Mouse (Mus musculus): ENCODE measurements around the gene Spata32. TPM values are rescaled to one million over a fixed set of nuclear protein-coding genes. Genes with fewer than 3 reads are reported as not detected.
"Not testable (repeated sequence)": the region's sequence is repeated elsewhere in the genome, so short reads cannot be mapped to it uniquely, and the experiment has no call there.

Spata32 gene
- polyA plus RNA-seq, 1 experiment: 0.68 TPM

- no peak for TF ChIP-seq CTCF (IDR thresholded peaks at IDR 0.05; ENCODE audit: borderline replicate concordance, extremely low read depth, insufficient read depth, insufficient read length)
- DNase-seq (ENCODE audit: low read depth): no peak
Measured at GRCm38 (mm10) chr11:103223444-103223843, 5.2 kb upstream of the Spata32 start.

DNA sequence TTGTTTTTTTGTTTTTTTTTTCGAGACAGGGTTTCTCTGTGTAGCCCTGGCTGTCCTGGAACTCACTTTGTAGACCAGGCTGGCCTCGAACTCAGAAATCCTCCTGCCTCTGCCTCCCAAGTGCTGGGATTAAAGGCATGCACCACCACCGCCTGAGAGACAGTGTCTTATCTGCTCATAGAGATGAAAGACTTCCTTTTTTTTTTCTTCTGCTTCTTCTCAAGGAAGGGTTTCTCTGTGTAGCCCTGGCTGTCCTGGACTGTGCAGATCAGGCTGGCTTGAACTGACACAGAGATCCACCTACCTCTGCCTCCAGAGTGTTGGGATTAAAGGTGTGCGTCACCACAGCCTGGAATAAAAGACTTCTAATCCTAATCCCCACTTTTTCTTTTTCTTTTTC, 4.5 kb upstream of the Spata32 start:
- DNase-seq (ENCODE audit: low read depth): not testable (repeated sequence)

GRCm38 (mm10) chr11:103221437-103221836, 3.2 kb upstream of the Spata32 start:
- no peak for DNase-seq (ENCODE audit: low read depth)
- TF ChIP-seq POLR2A (IDR thresholded peaks at IDR 0.05; ENCODE audit: borderline replicate concordance, extremely low read depth, insufficient read depth, insufficient read length, poor library complexity, severe bottlenecking) (no peak), CTCF (IDR thresholded peaks at IDR 0.05; ENCODE audit: borderline replicate concordance, extremely low read depth, insufficient read depth, insufficient read length) (no peak)

DNA sequence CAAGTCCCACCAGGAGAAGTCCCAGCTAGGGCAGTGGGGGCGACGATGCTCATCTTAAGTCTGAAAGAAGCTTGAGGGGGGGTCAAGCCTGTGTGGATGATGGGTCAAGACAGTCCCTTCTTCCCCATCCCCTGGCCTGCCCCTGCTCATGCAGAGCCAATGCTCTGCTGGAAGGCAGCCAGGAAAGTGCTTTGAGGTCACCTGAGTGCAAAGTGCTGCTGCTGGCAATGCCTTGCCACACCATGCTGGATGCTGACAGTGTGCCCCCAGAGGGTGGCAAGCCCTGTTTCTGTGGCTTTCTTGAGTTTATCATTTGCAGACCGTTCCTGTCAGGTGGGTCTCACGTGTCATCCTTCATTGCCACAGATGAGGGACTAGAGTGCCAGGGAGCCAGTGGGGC, 1.8 kb upstream of the Spata32 start:
- no peak for DNase-seq (ENCODE audit: low read depth)
- TF ChIP-seq POLR2A (IDR thresholded peaks at IDR 0.05; ENCODE audit: borderline replicate concordance, extremely low read depth, insufficient read depth, insufficient read length, poor library complexity, severe bottlenecking) (no peak), CTCF (IDR thresholded peaks at IDR 0.05; ENCODE audit: borderline replicate concordance, extremely low read depth, insufficient read depth, insufficient read length) (no peak)

DNA sequence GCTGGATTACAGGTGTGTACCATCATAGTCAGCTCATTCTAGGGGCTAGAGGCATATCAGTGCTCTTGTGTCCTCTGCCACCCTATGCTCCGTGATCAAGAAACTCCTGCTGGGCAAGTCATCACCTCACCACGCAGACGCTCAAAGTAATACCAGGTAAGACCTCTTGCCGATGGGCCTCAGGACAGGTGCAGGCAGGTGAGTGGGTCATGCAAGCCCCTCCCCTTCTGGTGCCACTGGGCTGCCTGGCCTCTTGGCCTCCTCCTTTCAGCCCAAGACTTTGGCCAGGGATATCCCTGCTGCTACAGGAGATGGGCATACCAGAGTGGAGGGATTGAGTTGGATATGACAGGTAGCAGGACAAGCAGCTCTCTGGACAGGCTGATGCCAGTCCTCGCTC, 1.0 kb upstream of the Spata32 start:
- no peak for DNase-seq (ENCODE audit: low read depth)

DNA sequence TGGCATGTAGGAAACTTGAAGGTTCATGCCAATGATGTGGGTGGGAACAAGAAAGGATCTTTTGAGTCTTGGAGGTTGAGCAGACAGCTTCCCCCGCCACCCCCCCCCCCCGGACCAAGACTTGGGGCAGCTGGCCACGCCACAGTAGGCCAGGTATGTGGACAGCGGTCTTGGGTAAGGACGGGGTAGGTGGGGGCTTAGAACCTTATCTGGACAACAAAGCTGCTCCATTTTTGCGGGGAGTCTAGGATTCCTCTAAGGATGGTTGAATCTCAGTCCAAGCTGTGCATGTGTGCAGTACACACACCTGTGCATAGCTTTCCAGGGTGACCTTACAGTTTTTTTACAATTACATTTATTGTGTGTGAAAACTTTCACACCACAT, 277 bp upstream of the Spata32 start:
- DNase-seq (ENCODE audit: low read depth): no peak
- TF ChIP-seq POLR2A (IDR thresholded peaks at IDR 0.05; ENCODE audit: borderline replicate concordance, extremely low read depth, insufficient read depth, insufficient read length, poor library complexity, severe bottlenecking) (no peak), CTCF (IDR thresholded peaks at IDR 0.05; ENCODE audit: borderline replicate concordance, extremely low read depth, insufficient read depth, insufficient read length) (no peak)

More for the DNA sequence above, 1.0 kb upstream of the Spata32 start:
- no peak for TF ChIP-seq POLR2A (IDR thresholded peaks at IDR 0.05; ENCODE audit: borderline replicate concordance, extremely low read depth, insufficient read depth, insufficient read length, poor library complexity, severe bottlenecking)
- TF ChIP-seq CTCF (IDR thresholded peaks at IDR 0.05; ENCODE audit: borderline replicate concordance, extremely low read depth, insufficient read depth, insufficient read length): no peak

DNA sequence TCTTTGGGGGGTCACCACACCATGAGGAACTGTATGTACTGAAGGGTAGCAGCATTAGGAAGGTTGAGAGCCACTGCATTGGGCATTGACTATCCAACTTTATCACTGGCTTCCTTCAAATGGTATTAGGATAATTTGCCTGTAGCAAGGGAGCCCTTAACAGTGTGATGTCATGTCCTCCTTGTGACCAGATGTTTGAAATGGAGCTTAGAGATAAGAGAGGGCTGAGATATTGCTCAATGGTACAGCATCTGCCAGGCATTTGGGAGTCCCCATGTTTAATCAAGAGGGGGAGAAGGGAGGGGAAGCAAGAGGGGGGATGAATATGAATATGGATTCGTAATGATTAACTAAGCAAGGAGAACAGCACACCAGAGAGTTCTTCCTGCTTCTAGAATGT, 2.9 kb downstream of the Spata32 start:
- no peak for DNase-seq (ENCODE audit: low read depth)
- TF ChIP-seq POLR2A (IDR thresholded peaks at IDR 0.05; ENCODE audit: borderline replicate concordance, extremely low read depth, insufficient read depth, insufficient read length, poor library complexity, severe bottlenecking) (no peak), CTCF (IDR thresholded peaks at IDR 0.05; ENCODE audit: borderline replicate concordance, extremely low read depth, insufficient read depth, insufficient read length) (no peak)

- TF ChIP-seq POLR2A (IDR thresholded peaks at IDR 0.05; ENCODE audit: borderline replicate concordance, extremely low read depth, insufficient read depth, insufficient read length, poor library complexity, severe bottlenecking) (no peak), CTCF (IDR thresholded peaks at IDR 0.05; ENCODE audit: borderline replicate concordance, extremely low read depth, insufficient read depth, insufficient read length) (peak; percentile 19; the same call in 1 of the 2 replicates)
- no peak for DNase-seq (ENCODE audit: low read depth)
Measured at GRCm38 (mm10) chr11:103213712-103214111, 4.5 kb downstream of the Spata32 start.

DNA sequence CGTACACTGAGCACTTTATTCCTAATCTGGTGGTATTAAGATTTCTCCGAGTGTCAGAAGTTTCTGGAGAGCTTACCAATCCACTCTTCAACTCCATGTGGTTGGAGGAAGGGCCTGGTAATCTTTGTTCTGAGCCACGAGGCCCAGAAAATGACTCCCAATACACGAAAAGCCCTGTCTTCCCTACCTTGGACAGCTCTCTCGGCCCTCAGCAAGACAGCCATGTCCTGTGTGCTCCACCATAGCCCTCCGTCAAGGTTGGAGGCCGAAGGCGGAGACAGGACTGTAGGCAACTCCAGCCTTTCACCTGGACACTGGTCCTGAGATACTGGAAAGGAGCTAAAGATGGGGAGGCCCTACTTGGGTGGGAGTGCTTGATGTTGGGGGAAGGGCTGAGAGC, 7.9 kb downstream of the Spata32 start:
- TF ChIP-seq POLR2A (IDR thresholded peaks at IDR 0.05; ENCODE audit: borderline replicate concordance, extremely low read depth, insufficient read depth, insufficient read length, poor library complexity, severe bottlenecking) (no peak), CTCF (IDR thresholded peaks at IDR 0.05; ENCODE audit: borderline replicate concordance, extremely low read depth, insufficient read depth, insufficient read length) (no peak)
- DNase-seq (ENCODE audit: low read depth): no peak

DNA sequence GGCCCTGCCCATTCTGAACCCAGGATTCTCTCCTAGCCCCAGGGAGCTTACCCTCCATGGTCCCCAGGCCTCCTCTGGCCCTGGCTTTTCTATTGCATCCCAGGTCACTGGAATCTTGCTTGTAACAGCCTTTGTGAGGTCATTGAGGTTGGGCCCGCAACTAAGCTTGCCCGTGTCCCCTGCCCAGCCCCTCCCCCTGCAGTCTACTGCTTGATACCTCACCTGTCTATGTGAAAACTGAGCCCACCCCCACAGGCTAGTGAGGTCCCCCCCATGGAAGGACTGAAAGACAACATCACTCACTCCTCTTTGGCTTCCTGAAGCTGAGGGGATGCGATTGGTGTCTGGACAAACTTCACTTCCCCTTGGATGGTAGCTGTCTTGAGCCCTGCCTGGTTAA, 9.8 kb downstream of the Spata32 start, which contains the start of gene 1700023F06Rik:
Gene 1700023F06Rik, minus strand, starts transcription at position 101 of the 400 bp plus-strand sequence.
- TF ChIP-seq CTCF (IDR thresholded peaks at IDR 0.05; ENCODE audit: borderline replicate concordance, extremely low read depth, insufficient read depth, insufficient read length): no peak
- TF ChIP-seq POLR2A (IDR thresholded peaks at IDR 0.05; ENCODE audit: borderline replicate concordance, extremely low read depth, insufficient read depth, insufficient read length, poor library complexity, severe bottlenecking): no peak
- no peak for DNase-seq (ENCODE audit: low read depth)

GRCm38 (mm10) chr11:103206203-103206602, 12.0 kb downstream of the Spata32 start:
- no peak for DNase-seq (ENCODE audit: low read depth)
- no peak for TF ChIP-seq POLR2A (IDR thresholded peaks at IDR 0.05; ENCODE audit: borderline replicate concordance, extremely low read depth, insufficient read depth, insufficient read length, poor library complexity, severe bottlenecking)
- no peak for TF ChIP-seq CTCF (IDR thresholded peaks at IDR 0.05; ENCODE audit: borderline replicate concordance, extremely low read depth, insufficient read depth, insufficient read length)

DNA sequence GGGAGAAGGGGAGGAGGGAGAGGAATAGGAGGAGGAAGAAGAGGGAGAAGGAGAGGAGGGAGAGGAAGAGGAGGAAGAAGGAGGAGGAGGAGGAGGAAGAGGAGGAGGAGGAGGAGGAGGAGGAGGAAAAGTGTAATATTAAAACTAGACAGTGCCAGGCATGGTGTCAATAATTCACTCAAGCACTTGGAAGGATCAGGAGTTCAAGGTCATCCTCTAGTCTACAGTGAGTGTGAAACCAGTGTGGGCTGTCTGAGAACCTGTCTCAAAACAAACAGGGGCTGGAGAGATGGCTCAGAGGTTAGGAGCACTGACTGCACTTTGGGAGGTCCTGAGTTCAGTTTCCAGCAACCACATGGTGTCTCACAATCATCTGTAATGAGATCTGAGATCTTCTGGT, 15.9 kb downstream of the Spata32 start:
- no peak for DNase-seq (ENCODE audit: low read depth)
- no peak for TF ChIP-seq POLR2A (IDR thresholded peaks at IDR 0.05; ENCODE audit: borderline replicate concordance, extremely low read depth, insufficient read depth, insufficient read length, poor library complexity, severe bottlenecking)
- TF ChIP-seq CTCF (IDR thresholded peaks at IDR 0.05; ENCODE audit: borderline replicate concordance, extremely low read depth, insufficient read depth, insufficient read length): no peak

GRCm38 (mm10) chr11:103201664-103202063, 16.6 kb downstream of the Spata32 start:
- TF ChIP-seq CTCF (IDR thresholded peaks at IDR 0.05; ENCODE audit: borderline replicate concordance, extremely low read depth, insufficient read depth, insufficient read length) (no peak), POLR2A (IDR thresholded peaks at IDR 0.05; ENCODE audit: borderline replicate concordance, extremely low read depth, insufficient read depth, insufficient read length, poor library complexity, severe bottlenecking) (no peak)
- peak; percentile 94 for DNase-seq (ENCODE audit: low read depth)
